Mouse (Mus musculus) small intestine, adult 2 months (tissue): Measurements from ENCODE around the gene Minpp1.

Experiments
- CTCF ChIP-seq: fragments of 200-500 bp; IDR thresholded peaks from 2 replicates; pipeline ENCODE4 v1.5.1; 2012; ENCODE audit warnings: low read depth, mild to moderate bottlenecking, control low read depth, inconsistent platforms, low read length, moderate library complexity, mixed read lengths; ENCODE audit not compliant: insufficient replicate concordance, insufficient read length; ENCODE audit errors: extremely low read depth
- POLR2A ChIP-seq: fragments of 200-500 bp; IDR thresholded peaks from 2 replicates; pipeline ENCODE4 v1.6.1; 2012; ENCODE audit warnings: low read depth, mild to moderate bottlenecking, control low read depth, inconsistent platforms, low read length, moderate library complexity

GRCm38 (mm10) chr19:32516575-32516974 lies 31.0 kb downstream of the Minpp1 start:
- TF ChIP-seq POLR2A (no peak), CTCF (no peak)
